Mouse (Mus musculus) bone marrow macrophage, adult 2 months (primary cell): ENCODE results near the gene Gm4922.

Experiments used
- CTCF ChIP-seq: IDR thresholded peaks from 2 replicates; pipeline ENCODE4 v1.5.1; 2012; ENCODE audit warnings: low read depth, mild to moderate bottlenecking, low read length, moderate library complexity
- POLR2A ChIP-seq: IDR thresholded peaks from 2 replicates; pipeline ENCODE4 v1.6.1; 2012; ENCODE audit warnings: mild to moderate bottlenecking, low read depth, low read length, borderline replicate concordance

GRCm38 (mm10) chr10:18772537-18773179 lies 13.9 kb downstream of the Gm4922 start:
- TF ChIP-seq POLR2A, result no peak
- no peak for TF ChIP-seq CTCF
